Mouse (Mus musculus) MEL (cell line): ENCODE measurements around the gene 1700034J05Rik. TPM values are rescaled to one million over a fixed set of nuclear protein-coding genes. Genes with fewer than 3 reads are reported as not detected.

Experiments used
- DNase-seq: peaks from one replicate; pipeline ENCODE4 v3.0.0; 2011; ENCODE audit warnings: low read depth, low spot score
- H3K27ac ChIP-seq: 2 replicates; pipeline ENCODE4 v1.5.1; 2012; ENCODE audit warnings: low read depth, mild to moderate bottlenecking, control low read depth, low read length, moderate library complexity; ENCODE audit not compliant: control insufficient read depth
- H3K27me3 ChIP-seq, 2 experiments: fragments of 150-350 bp in 1 of 2; sonication (generic) in 1 of 2; 2 replicates each; pipeline ENCODE4 v1.6.1; 2012; ENCODE audit warnings: low read length in 2 of 2, mild to moderate bottlenecking in 2 of 2, improper control_type of control experiment in 1 of 2, moderate library complexity in 1 of 2; ENCODE audit not compliant: insufficient read depth in 2 of 2, control insufficient read depth in 1 of 2
- H3K36me3 ChIP-seq, 2 experiments: 2 replicates each; pipeline ENCODE4 v1.6.1; 2012 to 2014; ENCODE audit warnings: low read length in 2 of 2, improper control_type of control experiment in 1 of 2, inconsistent platforms in 1 of 2, mild to moderate bottlenecking in 1 of 2; ENCODE audit not compliant: insufficient read depth in 2 of 2, control insufficient read depth in 1 of 2
- H3K4me1 ChIP-seq, 2 experiments: fragments of 150-350 bp in 1 of 2; sonication (generic) in 1 of 2; 2 replicates each; pipeline ENCODE4 v1.6.1; 2012; ENCODE audit warnings: low read length in 2 of 2, improper control_type of control experiment in 1 of 2, mild to moderate bottlenecking in 1 of 2; ENCODE audit not compliant: insufficient read depth in 2 of 2, control insufficient read depth in 1 of 2
- H3K4me3 ChIP-seq, 2 experiments: fragments of 150-350 bp in 1 of 2; sonication (generic) in 1 of 2; 2 replicates each; pipeline ENCODE4 v1.5.1; 2012; ENCODE audit warnings: low read depth in 2 of 2, low read length in 2 of 2, mild to moderate bottlenecking in 2 of 2, moderate library complexity in 2 of 2, control low read depth in 1 of 2, improper control_type of control experiment in 1 of 2; ENCODE audit not compliant: control insufficient read depth in 1 of 2, insufficient read depth in 1 of 2
- H3K79me2 ChIP-seq: 2 replicates; pipeline ENCODE4 v1.6.1; 2012; ENCODE audit warnings: mild to moderate bottlenecking, low read length, moderate library complexity; ENCODE audit not compliant: control insufficient read depth, poor library complexity, insufficient read depth
- H3K9ac ChIP-seq: 2 replicates; pipeline ENCODE4 v1.6.1; 2012; ENCODE audit warnings: low read depth, mild to moderate bottlenecking, control low read depth, low read length, moderate library complexity; ENCODE audit not compliant: control insufficient read depth, poor library complexity, severe bottlenecking
- H3K9me3 ChIP-seq: fragments of 150-350 bp; sonication (generic); replicated peaks from 2 replicates; pipeline ENCODE4 v1.6.1; 2012; ENCODE audit warnings: mild to moderate bottlenecking, low read length, improper control_type of control experiment, moderate library complexity; ENCODE audit not compliant: insufficient read depth
- BHLHE40 ChIP-seq: IDR thresholded peaks from 2 replicates; pipeline ENCODE4 v1.6.1; 2012; ENCODE audit warnings: low read depth, mild to moderate bottlenecking, inconsistent platforms, low read length, improper control_type of control experiment, borderline replicate concordance
- CTCF ChIP-seq, 3 experiments: IDR thresholded peaks in 2 of 3; conservative IDR thresholded peaks in 1 of 3; 2 replicates each; pipeline ENCODE4 v1.5.1; 2011 to 2012; ENCODE audit warnings: low read length in 3 of 3, low read depth in 2 of 3, mild to moderate bottlenecking in 2 of 3, improper control_type of control experiment in 1 of 3, inconsistent platforms in 1 of 3, mixed read lengths in 1 of 3, moderate library complexity in 1 of 3; ENCODE audit not compliant: control insufficient read depth in 1 of 3, insufficient read depth in 1 of 3, poor library complexity in 1 of 3, severe bottlenecking in 1 of 3
- E2F4 ChIP-seq: IDR thresholded peaks from 2 replicates; pipeline ENCODE4 v1.6.1; 2011; ENCODE audit warnings: low read depth, low read length, improper control_type of control experiment, borderline replicate concordance
- EP300 ChIP-seq, 2 experiments: IDR thresholded peaks; 2 replicates each; pipeline ENCODE4 v1.6.1; 2011; ENCODE audit warnings: improper control_type of control experiment in 2 of 2, low read length in 2 of 2, low read depth in 1 of 2, mild to moderate bottlenecking in 1 of 2
- GATA1 ChIP-seq: IDR thresholded peaks from 2 replicates; pipeline ENCODE4 v1.6.1; 2011; ENCODE audit warnings: low read depth, low read length, improper control_type of control experiment
- KAT2A ChIP-seq: conservative IDR thresholded peaks from 2 replicates; pipeline ENCODE4 v1.6.1; 2012; ENCODE audit warnings: low read depth, low read length, improper control_type of control experiment, inconsistent platforms
- MAX ChIP-seq: IDR thresholded peaks from 2 replicates; pipeline ENCODE4 v1.6.1; 2011; ENCODE audit warnings: low read length, improper control_type of control experiment
- MAZ ChIP-seq: IDR thresholded peaks from 2 replicates; pipeline ENCODE4 v1.6.1; 2012; ENCODE audit warnings: low read depth, mild to moderate bottlenecking, inconsistent platforms, low read length, improper control_type of control experiment
- MXI1 ChIP-seq: IDR thresholded peaks from 2 replicates; pipeline ENCODE4 v1.6.1; 2011; ENCODE audit warnings: mild to moderate bottlenecking, low read depth, low read length, improper control_type of control experiment
- MYB ChIP-seq: IDR thresholded peaks from 2 replicates; pipeline ENCODE4 v1.6.1; 2011; ENCODE audit warnings: mild to moderate bottlenecking, low read depth, low read length, improper control_type of control experiment
- NRF1 ChIP-seq: IDR thresholded peaks from 2 replicates; pipeline ENCODE4 v1.6.1; 2014; ENCODE audit warnings: low read depth, mild to moderate bottlenecking, inconsistent platforms, low read length, improper control_type of control experiment, moderate library complexity; ENCODE audit not compliant: poor library complexity, insufficient read depth, severe bottlenecking
- POLR2A ChIP-seq, 2 experiments: IDR thresholded peaks; 2 replicates each; pipeline ENCODE4 v1.6.1; 2011 to 2012; ENCODE audit warnings: low read length in 2 of 2, mild to moderate bottlenecking in 2 of 2, control low read depth in 1 of 2, improper control_type of control experiment in 1 of 2, low read depth in 1 of 2, moderate library complexity in 1 of 2; ENCODE audit not compliant: control insufficient read depth in 1 of 2, insufficient read depth in 1 of 2, poor library complexity in 1 of 2
- POLR2AphosphoS2 ChIP-seq: IDR thresholded peaks from 2 replicates; pipeline ENCODE4 v1.6.1; 2011; ENCODE audit warnings: low read length, improper control_type of control experiment
- RAD21 ChIP-seq: IDR thresholded peaks from 2 replicates; pipeline ENCODE4 v1.6.1; 2011; ENCODE audit warnings: mild to moderate bottlenecking, low read depth, low read length, improper control_type of control experiment
- RCOR1 ChIP-seq: IDR thresholded peaks from 2 replicates; pipeline ENCODE4 v1.6.1; 2012; ENCODE audit warnings: low read depth, mild to moderate bottlenecking, inconsistent platforms, low read length, improper control_type of control experiment
- TAL1 ChIP-seq: IDR thresholded peaks from 2 replicates; pipeline ENCODE4 v1.6.1; 2012; ENCODE audit warnings: mild to moderate bottlenecking, inconsistent platforms, low read length, moderate library complexity, mixed read lengths
- TBP ChIP-seq: IDR thresholded peaks from 2 replicates; pipeline ENCODE4 v1.8.0; 2011; ENCODE audit warnings: low read depth, low read length, improper control_type of control experiment
- TCF12 ChIP-seq: IDR thresholded peaks from 2 replicates; pipeline ENCODE4 v1.6.1; 2014; ENCODE audit warnings: low read depth, mild to moderate bottlenecking, inconsistent platforms, low read length, improper control_type of control experiment, moderate library complexity
- UBTF ChIP-seq: IDR thresholded peaks from 2 replicates; pipeline ENCODE4 v1.6.1; 2012; ENCODE audit warnings: low read depth, mild to moderate bottlenecking, inconsistent platforms, low read length, improper control_type of control experiment, moderate library complexity, borderline replicate concordance; ENCODE audit not compliant: insufficient read depth
- USF1 ChIP-seq: IDR thresholded peaks from 2 replicates; pipeline ENCODE4 v1.6.1; 2014; ENCODE audit warnings: low read depth, mild to moderate bottlenecking, inconsistent platforms, low read length, improper control_type of control experiment, moderate library complexity
- USF2 ChIP-seq, 2 experiments: IDR thresholded peaks; 2 replicates each; pipeline ENCODE4 v1.6.1; 2011 to 2012; ENCODE audit warnings: improper control_type of control experiment in 2 of 2, low read length in 2 of 2, borderline replicate concordance in 1 of 2, inconsistent platforms in 1 of 2, low read depth in 1 of 2, mild to moderate bottlenecking in 1 of 2; ENCODE audit not compliant: insufficient read depth in 1 of 2
- ZC3H11A ChIP-seq: IDR thresholded peaks from 2 replicates; pipeline ENCODE4 v1.6.1; 2012; ENCODE audit warnings: low read depth, mild to moderate bottlenecking, inconsistent platforms, low read length, improper control_type of control experiment
- ZKSCAN1 ChIP-seq: IDR thresholded peaks from 2 replicates; pipeline ENCODE4 v1.6.1; 2012; ENCODE audit warnings: low read depth, mild to moderate bottlenecking, inconsistent platforms, low read length, improper control_type of control experiment, moderate library complexity
- ZMIZ1 ChIP-seq: IDR thresholded peaks from 2 replicates; pipeline ENCODE4 v1.6.1; 2012; ENCODE audit warnings: low read depth, mild to moderate bottlenecking, inconsistent platforms, low read length, improper control_type of control experiment, moderate library complexity
- ZNF384 ChIP-seq: IDR thresholded peaks from 2 replicates; pipeline ENCODE4 v1.6.1; 2012; ENCODE audit warnings: low read depth, mild to moderate bottlenecking, inconsistent platforms, low read length, improper control_type of control experiment
- polyA plus RNA-seq, 2 experiments: library from polyadenylated mRNA; stranded (reverse) in 1 of 2; unstranded in 1 of 2; fragments of >175 nt in 1 of 2; fragments of >200 nt in 1 of 2; gene quantifications; 2 replicates each; pipeline versions ENCODE4 v1.2.1 to v1.2.4; 2012; ENCODE audit warnings: low replicate concordance in 2 of 2, low read depth in 1 of 2; ENCODE audit not compliant: insufficient read length in 2 of 2, insufficient read depth in 1 of 2, missing spikeins in 1 of 2
- total RNA-seq: library from RNA; depleted of rRNA; stranded (reverse); fragments of 300-350 nt; gene quantifications from 2 replicates; pipeline ENCODE4 v1.2.3, GENCODE M21; 2012

1700034J05Rik gene
- total and polyA plus RNA-seq, 3 experiments = not detected

DNA sequence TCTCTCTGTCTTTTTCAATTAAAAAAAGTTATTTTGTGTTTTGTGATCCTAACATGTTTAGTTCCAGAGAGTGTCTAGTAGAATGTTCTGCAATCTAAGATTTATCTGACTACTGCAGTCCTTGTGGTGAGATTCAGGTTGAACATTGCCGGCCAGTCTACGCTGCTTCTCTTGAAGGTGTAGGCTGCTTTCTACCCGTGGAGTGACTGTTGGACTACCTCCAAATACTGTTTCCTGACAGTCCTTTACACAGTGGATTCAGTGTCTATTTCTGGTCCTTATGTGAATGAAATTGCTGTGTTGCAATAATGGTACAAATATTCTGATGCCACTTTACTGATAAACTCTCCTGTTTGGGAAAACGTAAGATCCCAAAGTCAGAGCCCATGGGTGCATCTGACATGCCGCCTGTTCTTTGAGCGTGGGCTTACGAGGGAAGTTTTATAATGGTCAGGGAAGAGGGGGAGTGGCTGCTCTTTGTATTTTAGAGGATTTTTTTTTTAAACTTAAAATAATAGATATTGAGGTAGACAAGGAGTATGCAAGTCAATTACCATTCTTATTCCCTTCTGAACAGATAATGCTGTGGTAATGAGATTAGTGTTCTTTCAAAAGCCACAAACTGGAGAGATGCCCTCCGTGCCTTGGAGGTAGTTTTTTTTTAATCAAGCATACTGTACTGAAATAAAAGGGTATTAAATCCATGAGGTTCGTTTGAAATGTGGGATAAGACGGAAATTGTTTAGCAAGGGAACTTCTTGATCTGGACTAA, 4.4 kb downstream of the 1700034J05Rik start (continued):
- TF ChIP-seq UBTF (no peak), USF2 (IDR thresholded peaks at IDR 0.05; ENCODE audit: borderline replicate concordance in 1 of 2, insufficient read depth in 1 of 2, low read depth in 1 of 2, low read length in 2 of 2) (no peak), E2F4 (no peak), ZC3H11A (no peak), RAD21 (no peak), POLR2A (IDR thresholded peaks at IDR 0.05; ENCODE audit: control insufficient read depth in 1 of 2, insufficient read depth in 1 of 2, low read depth in 1 of 2, low read length in 2 of 2, poor library complexity in 1 of 2) (no peak), MAX (no peak), MYB (no peak)

DNA sequence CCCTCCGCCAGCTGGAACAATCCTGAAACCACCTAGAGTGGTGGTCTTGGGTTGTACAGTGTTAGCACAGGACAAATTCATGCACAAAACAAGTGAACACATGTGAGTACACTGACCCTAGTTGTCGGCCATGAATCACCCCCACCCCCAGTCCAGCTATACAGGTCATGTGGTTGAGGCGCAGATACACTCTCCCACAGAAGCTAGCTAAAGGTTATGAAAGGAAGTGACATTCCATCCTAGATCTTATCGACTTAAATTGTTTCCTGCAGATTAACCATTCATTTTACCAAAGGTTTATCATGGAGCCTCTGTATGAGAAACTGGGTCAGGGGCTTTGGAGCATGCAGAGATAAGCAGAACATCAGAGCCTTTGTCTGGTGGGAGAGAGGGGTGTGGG, 7.0 kb downstream of the 1700034J05Rik start:
- Histone ChIP-seq H3K9me3 (no peaks in the 10 kb centered on the region), H3K4me3 (no peak overlapping the region), H3K4me1 (peaks cover 26 to 32% of the 10 kb centered on the region in 2 experiments), H3K9ac (no peak overlapping the region), H3K27ac (no peak overlapping the region), H3K27me3 (no peaks in the 10 kb centered on the region), H3K36me3 (peaks cover 0 to 38% of the 10 kb centered on the region in 2 experiments; a peak in 2 of 4 replicates), H3K79me2 (no peaks in the 10 kb centered on the region)
- no peak for TF ChIP-seq USF2 (IDR thresholded peaks at IDR 0.05; ENCODE audit: borderline replicate concordance in 1 of 2, insufficient read depth in 1 of 2, low read depth in 1 of 2, low read length in 2 of 2)
- TF ChIP-seq GATA1 = peak; percentile 17; the same call in 1 of the 2 replicates
- TF ChIP-seq ZNF384 = no peak
- no peak for TF ChIP-seq BHLHE40
- DNase-seq = no peak

DNA sequence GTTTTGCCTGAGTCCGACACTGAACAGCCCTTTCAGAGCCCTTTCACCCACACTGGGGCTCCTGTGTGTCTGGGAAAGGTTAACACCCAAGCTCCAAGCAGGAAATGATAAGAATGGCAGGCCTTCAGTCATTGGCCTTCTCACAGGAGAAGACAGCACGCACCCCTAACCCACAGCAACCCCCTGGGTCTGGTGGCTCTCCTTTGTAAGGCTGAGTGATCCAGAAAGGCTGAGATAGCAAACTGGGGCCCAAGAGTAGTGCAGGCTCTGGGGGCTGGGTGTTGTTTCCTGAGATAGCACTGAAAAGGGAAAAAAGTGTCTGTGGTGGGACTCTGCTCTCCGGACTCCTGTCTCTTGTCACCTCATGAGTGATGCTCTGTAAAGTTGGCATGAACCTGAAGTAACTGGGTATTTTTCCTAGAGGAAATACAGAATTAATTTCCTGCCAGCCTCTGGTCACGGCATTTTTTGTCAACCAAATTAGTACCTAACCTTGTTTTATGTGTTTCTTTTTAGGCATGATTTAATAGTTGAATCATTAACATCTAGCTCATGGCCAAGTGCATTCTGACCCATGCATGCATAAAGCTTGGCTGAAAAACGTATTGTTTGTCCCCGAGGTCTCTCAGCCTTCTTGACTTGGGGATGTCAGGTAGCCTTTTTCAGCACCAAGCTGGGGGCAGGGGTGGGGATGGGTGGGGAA, 7.7 kb downstream of the 1700034J05Rik start:
- DNase-seq = peak; percentile 69
- no peak for TF ChIP-seq RAD21
- TF ChIP-seq BHLHE40 = no peak
- no peak for TF ChIP-seq ZMIZ1
- 0 out of 2 replicates have a peak, but pooled peaks have one; percentile 38 for TF ChIP-seq MAZ
- no peak for TF ChIP-seq RCOR1
- TF ChIP-seq USF2 (IDR thresholded peaks at IDR 0.05; ENCODE audit: borderline replicate concordance in 1 of 2, insufficient read depth in 1 of 2, low read depth in 1 of 2, low read length in 2 of 2) = no peak
- no peak for TF ChIP-seq MXI1
- TF ChIP-seq ZKSCAN1 = no peak
- TF ChIP-seq USF1 = no peak
- no peak for TF ChIP-seq NRF1
- no peak for TF ChIP-seq KAT2A
- TF ChIP-seq TBP = no peak
- TF ChIP-seq EP300 (IDR thresholded peaks at IDR 0.05; ENCODE audit: low read depth in 1 of 2, low read length in 2 of 2) = peak; percentile 17 to 29; a peak in 1 of 4 replicates
- TF ChIP-seq E2F4 = no peak
- no peak for TF ChIP-seq CTCF (IDR thresholded peaks at IDR 0.05 in 2 of 3, conservative IDR thresholded peaks at IDR 0.05 in 1 of 3; ENCODE audit: control insufficient read depth in 1 of 3, insufficient read depth in 1 of 3, low read depth in 2 of 3, low read length in 3 of 3, poor library complexity in 1 of 3, severe bottlenecking in 1 of 3)
- 0 out of 2 replicates have a peak, but pooled peaks have one; percentile 5 for TF ChIP-seq TAL1
- TF ChIP-seq MYB = no peak
- TF ChIP-seq ZC3H11A = no peak
- TF ChIP-seq TCF12 = 0 out of 2 replicates have a peak, but pooled peaks have one; percentile 25
- TF ChIP-seq POLR2AphosphoS2 = no peak

More for the DNA sequence above, 7.7 kb downstream of the 1700034J05Rik start:
- Histone ChIP-seq H3K36me3 (peaks cover 0 to 41% of the 10 kb centered on the region in 2 experiments; a peak in 2 of 4 replicates), H3K9me3 (no peaks in the 10 kb centered on the region), H3K27me3 (no peaks in the 10 kb centered on the region), H3K4me1 (peaks cover 28 to 32% of the 10 kb centered on the region in 2 experiments), H3K4me3 (no peak overlapping the region), H3K27ac (peak overlapping the region; percentile 25), H3K9ac (peak overlapping the region; percentile 39), H3K79me2 (no peaks in the 10 kb centered on the region)
